Mouse (Mus musculus) megakaryocyte, embryonic 14.5 days (primary cell): ENCODE results near the gene Mfap3. TPM values are rescaled to one million over a fixed set of nuclear protein-coding genes. Genes with fewer than 3 reads are reported as not detected.

Source experiments
- H3K27me3 ChIP-seq: replicated peaks from 2 replicates; pipeline ENCODE3; 2012; ENCODE audit warnings: inconsistent platforms
- H3K36me3 ChIP-seq: replicated peaks from 2 replicates; pipeline ENCODE3; 2012; ENCODE audit warnings: low read length, inconsistent platforms, mixed read lengths
- H3K4me1 ChIP-seq: 2 replicates; pipeline ENCODE4 v1.6.1; 2012; ENCODE audit warnings: inconsistent platforms
- H3K4me3 ChIP-seq: replicated peaks from 2 replicates; pipeline ENCODE3; 2012; ENCODE audit warnings: moderate library complexity, mild to moderate bottlenecking, inconsistent platforms
- H3K9me3 ChIP-seq: 2 replicates; pipeline ENCODE4 v1.6.1; 2012; ENCODE audit warnings: inconsistent platforms
- FLI1 ChIP-seq: IDR thresholded peaks from 2 replicates; pipeline ENCODE4 v1.6.1; 2012; ENCODE audit warnings: low read length, inconsistent platforms, mixed read lengths
- GATA1 ChIP-seq: IDR thresholded peaks from 3 replicates; pipeline ENCODE4 v1.6.1; 2012; ENCODE audit warnings: mixed read lengths, low read length, inconsistent platforms, borderline replicate concordance
- polyA plus RNA-seq: library from polyadenylated mRNA; stranded (reverse); fragments of >175 nt; gene quantifications from 2 replicates; pipeline ENCODE4 v1.2.3, GENCODE M21; 2012; ENCODE audit warnings: low replicate concordance; ENCODE audit not compliant: insufficient read depth

Mfap3 gene
- 0.83 TPM in 1 of 2 replicates, not detected in the other for polyA plus RNA-seq

GRCm38 (mm10) chr11:57518091-57518750 is at the start of gene Mfap3, which contains the start of gene Fam114a2:
Mfap3 (plus strand) TSS chr11:57518664.
Fam114a2 (minus strand) TSS chr11:57518617.
- peak within 1 kb of the TSS; percentile 99 for H3K4me3 ChIP-seq
- no peaks in the 10 kb centered on the region for H3K27me3 ChIP-seq
- no peak for TF ChIP-seq GATA1
- TF ChIP-seq FLI1: no peak
- H3K9me3 ChIP-seq: no peaks in the 10 kb centered on the region
- H3K4me1 ChIP-seq: peaks cover 49% of the 10 kb centered on the region
- peaks cover 47% of the 10 kb centered on the region for H3K36me3 ChIP-seq

- no peak for TF ChIP-seq FLI1
- no peak for TF ChIP-seq GATA1
- peaks cover 9% of the 10 kb centered on the region for H3K27me3 ChIP-seq
- H3K36me3 ChIP-seq: no peaks in the 10 kb centered on the region
- H3K9me3 ChIP-seq: no peaks in the 10 kb centered on the region
- no peak overlapping the region for H3K4me3 ChIP-seq
- H3K4me1 ChIP-seq: peaks cover 18% of the 10 kb centered on the region
Observed at GRCm38 (mm10) chr11:57468706-57469105, 49.8 kb upstream of the Mfap3 start.

GRCm38 (mm10) chr11:57470056-57470455 is 48.4 kb upstream of the Mfap3 start:
- H3K27me3 ChIP-seq: peaks cover 14% of the 10 kb centered on the region

GRCm38 (mm10) chr11:57470979-57471378 is 47.5 kb upstream of the Mfap3 start:
- Histone ChIP-seq H3K9me3 (no peaks in the 10 kb centered on the region), H3K4me1 (peaks cover 18% of the 10 kb centered on the region), H3K36me3 (no peaks in the 10 kb centered on the region), H3K4me3 (no peak overlapping the region), H3K27me3 (peaks cover 14% of the 10 kb centered on the region)
- TF ChIP-seq FLI1 (no peak), GATA1 (no peak)

More at GRCm38 (mm10) chr11:57470056-57470455, 48.4 kb upstream of the Mfap3 start:
- Histone ChIP-seq H3K36me3 (no peaks in the 10 kb centered on the region), H3K9me3 (no peaks in the 10 kb centered on the region), H3K4me3 (no peak overlapping the region), H3K4me1 (peaks cover 22% of the 10 kb centered on the region)
- TF ChIP-seq GATA1 (no peak), FLI1 (no peak)

- no peak for TF ChIP-seq GATA1
- no peak for TF ChIP-seq FLI1
- no peaks in the 10 kb centered on the region; the same call in 1 of the 2 replicates for H3K9me3 ChIP-seq
- H3K36me3 ChIP-seq: peaks cover 7% of the 10 kb centered on the region
- peaks cover 14% of the 10 kb centered on the region for H3K27me3 ChIP-seq
- no peak overlapping the region for H3K4me3 ChIP-seq
- H3K4me1 ChIP-seq: peaks cover 8% of the 10 kb centered on the region; the same call in 1 of the 2 replicates
Observed at GRCm38 (mm10) chr11:57474296-57474941, 44.0 kb upstream of the Mfap3 start.

DNA sequence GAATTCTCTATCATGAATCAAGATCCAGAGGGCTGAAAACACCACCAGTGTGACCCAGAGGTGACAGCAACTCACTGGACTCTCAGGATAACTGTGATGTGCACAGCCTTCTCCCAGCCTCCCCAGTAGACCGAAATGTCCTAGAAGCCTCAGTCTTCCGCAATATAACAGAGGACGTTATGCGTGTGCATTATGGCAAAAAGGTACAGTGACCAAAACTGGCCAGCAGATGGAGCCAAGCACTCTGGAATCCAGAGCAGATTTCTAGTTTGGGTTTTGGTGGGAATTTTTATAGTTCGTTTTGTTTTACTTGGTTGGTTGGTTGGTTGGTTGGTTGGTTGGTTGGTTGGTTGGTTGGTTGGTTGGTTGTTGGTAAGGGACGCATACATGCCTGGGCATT is 43.3 kb upstream of the Mfap3 start:
- peaks cover 10% of the 10 kb centered on the region for H3K36me3 ChIP-seq
- H3K9me3 ChIP-seq: peaks cover 3% of the 10 kb centered on the region; the same call in 1 of the 2 replicates
- 0 out of 2 replicates have a peak, but pooled peaks cover 6% of the 10 kb centered on the region for H3K4me1 ChIP-seq
- TF ChIP-seq GATA1 (no peak), FLI1 (no peak)
- H3K4me3 ChIP-seq: no peak overlapping the region
- H3K27me3 ChIP-seq: peaks cover 12% of the 10 kb centered on the region

DNA sequence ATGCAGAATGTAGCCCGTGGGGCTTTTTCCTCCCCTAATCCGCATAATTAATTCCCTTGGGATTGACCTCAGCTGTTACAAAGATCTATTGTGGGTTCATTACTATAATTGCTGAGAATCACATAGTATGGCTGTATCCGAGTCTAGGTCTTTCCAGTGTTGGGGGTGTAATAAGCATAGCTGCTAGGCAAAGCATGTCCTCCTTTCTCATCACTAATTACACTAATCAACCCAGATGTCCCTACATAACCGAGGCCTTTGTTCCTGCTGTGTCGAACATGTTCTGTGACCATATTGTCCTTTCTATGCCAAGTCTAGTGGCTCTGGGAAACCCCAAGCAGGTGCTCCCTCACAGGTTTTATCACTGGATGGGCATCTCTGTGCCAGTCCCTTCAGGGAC is 40.4 kb upstream of the Mfap3 start:
- H3K36me3 ChIP-seq: peaks cover 39% of the 10 kb centered on the region
- peaks cover 6% of the 10 kb centered on the region for H3K9me3 ChIP-seq
- H3K4me3 ChIP-seq: no peak overlapping the region
- peaks cover 8% of the 10 kb centered on the region for H3K27me3 ChIP-seq
- no peak for TF ChIP-seq GATA1
- no peak for TF ChIP-seq FLI1
- 0 out of 2 replicates have a peak, but pooled peaks cover 4% of the 10 kb centered on the region for H3K4me1 ChIP-seq

- H3K27me3 ChIP-seq: no peaks in the 10 kb centered on the region
- H3K4me3 ChIP-seq: no peak overlapping the region
- no peaks in the 10 kb centered on the region for H3K4me1 ChIP-seq
- H3K36me3 ChIP-seq: peaks cover 81% of the 10 kb centered on the region
- H3K9me3 ChIP-seq: no peaks in the 10 kb centered on the region
- TF ChIP-seq FLI1 (no peak), GATA1 (no peak)
Observed at GRCm38 (mm10) chr11:57488436-57488835, 30.0 kb upstream of the Mfap3 start.

- Histone ChIP-seq H3K4me1 (no peaks in the 10 kb centered on the region), H3K36me3 (peaks cover 93% of the 10 kb centered on the region), H3K4me3 (no peak overlapping the region), H3K27me3 (no peaks in the 10 kb centered on the region), H3K9me3 (no peaks in the 10 kb centered on the region)
- TF ChIP-seq GATA1 (no peak), FLI1 (no peak)
Observed at GRCm38 (mm10) chr11:57496462-57497039, 21.9 kb upstream of the Mfap3 start.

GRCm38 (mm10) chr11:57497701-57498100 is 20.8 kb upstream of the Mfap3 start:
- H3K36me3 ChIP-seq: peaks cover 93% of the 10 kb centered on the region
- TF ChIP-seq GATA1 (no peak), FLI1 (no peak)
- H3K27me3 ChIP-seq: no peaks in the 10 kb centered on the region
- no peaks in the 10 kb centered on the region for H3K4me1 ChIP-seq
- no peak overlapping the region for H3K4me3 ChIP-seq
- H3K9me3 ChIP-seq: no peaks in the 10 kb centered on the region
